Mouse (Mus musculus) kidney, embryonic 16.5 days (tissue): ENCODE measurements at regions not wholly inside any gene's neighbourhood (a gene's known extent, or its start where the extent isn't known, plus 50 kb on each side); places are given as distances from the start of the nearest gene placed in this dataset.
"Not testable (repeated sequence)": the region's sequence is repeated elsewhere in the genome, so short reads cannot be mapped to it uniquely, and the experiment has no call there.

Experiments used
- ATAC-seq: fragments of 200-750 bp; cut with Nextera tagmentation; 2 replicates; pipeline ENCODE4 v1.8.0; 2017; ENCODE audit warnings: moderate TSS enrichment; ENCODE audit not compliant: low FRiP score, low TSS enrichment
- H3K27ac ChIP-seq: fragments of 300-500 bp; sonication (generic); 2 replicates; pipeline ENCODE4 v1.5.1; 2014; ENCODE audit warnings: low read length
- H3K27me3 ChIP-seq: fragments of 300-500 bp; sonication (generic); 2 replicates; pipeline ENCODE4 v1.6.1; 2014; ENCODE audit warnings: low read length, control low read depth, mixed read lengths; ENCODE audit not compliant: insufficient read depth
- H3K36me3 ChIP-seq: fragments of 300-500 bp; sonication (generic); 2 replicates; pipeline ENCODE4 v1.6.1; 2014; ENCODE audit warnings: low read length, control low read depth, mixed read lengths; ENCODE audit not compliant: insufficient read depth
- H3K4me1 ChIP-seq: fragments of 300-500 bp; sonication (generic); 2 replicates; pipeline ENCODE4 v1.6.1; 2014; ENCODE audit warnings: low read length, control low read depth, mixed read lengths; ENCODE audit not compliant: insufficient read depth
- H3K4me2 ChIP-seq: fragments of 300-500 bp; sonication (generic); replicated peaks from 2 replicates; pipeline ENCODE4 v1.6.1; 2014; ENCODE audit warnings: low read depth, low read length
- H3K4me3 ChIP-seq: fragments of 300-500 bp; sonication (generic); 2 replicates; pipeline ENCODE4 v1.5.1; 2014; ENCODE audit warnings: mild to moderate bottlenecking, low read length
- H3K9ac ChIP-seq: fragments of 300-500 bp; sonication (generic); replicated peaks from 2 replicates; pipeline ENCODE4 v1.6.1; 2014; ENCODE audit warnings: low read length
- H3K9me3 ChIP-seq: fragments of 300-500 bp; sonication (generic); 2 replicates; pipeline ENCODE4 v1.6.1; 2016; ENCODE audit warnings: low read length, control low read depth
- WGBS: fragments of 180-500 bp; shearing (Covaris S2); extraction: QIAGEN DNeasy Blood & Tissue Kit; methylation state at CpG from one replicate; pipeline ENCODE4 v1.1.7; 2014; 5-methylcytosine and 5-hydroxymethylcytosine counted together

DNA sequence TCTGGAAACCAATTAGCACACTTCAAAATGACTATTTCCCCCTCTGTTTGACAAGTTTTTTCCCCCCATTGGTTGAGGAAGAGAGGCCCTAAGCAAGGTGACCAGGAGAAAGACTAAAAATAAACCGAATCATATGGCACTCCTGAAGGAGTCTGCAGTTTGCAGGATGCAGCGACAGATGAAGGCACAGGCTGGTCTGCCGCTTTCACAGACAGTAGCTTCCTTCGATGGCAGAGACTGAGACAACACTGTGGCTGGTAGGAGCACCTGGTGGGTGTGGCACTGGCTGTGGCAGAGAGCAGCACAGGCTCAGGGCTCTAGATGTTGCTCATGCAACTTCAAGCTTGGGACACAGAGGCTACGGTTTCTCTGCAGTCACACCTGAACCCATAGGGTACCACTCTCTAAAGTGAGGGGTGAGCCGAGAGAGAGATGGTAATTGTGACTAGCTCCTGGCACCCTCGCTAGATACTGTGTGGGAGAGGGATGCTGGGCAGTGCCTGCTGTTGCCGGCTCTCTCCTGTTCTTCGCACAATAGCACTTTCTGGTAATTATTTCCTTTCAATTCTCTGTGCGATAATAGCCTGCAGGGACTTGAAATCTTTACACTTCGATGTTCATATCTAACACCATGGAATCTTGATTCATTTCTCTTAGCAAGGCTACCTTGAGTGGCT lies 88.7 kb upstream of the Myt1l start:
- Histone ChIP-seq H3K36me3 (no peaks in the 10 kb centered on the region), H3K27me3 (no peaks in the 10 kb centered on the region), H3K4me2 (no peak overlapping the region), H3K9ac (no peak overlapping the region), H3K9me3 (no peaks in the 10 kb centered on the region), H3K4me1 (no peaks in the 10 kb centered on the region), H3K27ac (no peak overlapping the region), H3K4me3 (no peak overlapping the region)
- ATAC-seq, result no peak
- 83% methylated on average over 11 of the region's 11 CpGs for WGBS

DNA sequence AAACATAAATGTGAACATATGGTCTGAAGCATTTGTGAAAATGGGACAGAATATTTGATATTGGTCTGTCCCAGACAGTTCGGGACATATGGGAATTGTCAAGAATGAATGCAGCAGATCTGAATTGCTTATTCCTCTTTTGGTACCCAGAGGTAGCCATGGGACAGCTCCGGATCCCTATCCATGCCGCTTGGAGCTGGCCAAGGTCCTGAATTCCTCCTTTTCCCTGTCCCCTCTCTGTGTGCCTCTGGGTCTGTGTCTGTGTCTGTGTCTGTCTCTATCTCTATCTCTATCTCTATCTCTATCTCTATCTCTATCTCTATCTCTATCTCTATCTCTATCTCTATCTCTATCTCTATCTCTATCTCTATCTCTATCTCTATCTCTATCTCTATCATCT lies 63.0 kb upstream of the Myt1l start:
- WGBS, result 12% methylated on average over 3 of the region's 3 CpGs
- not testable (repeated sequence) for H3K4me3 ChIP-seq, H3K9ac ChIP-seq, H3K9me3 ChIP-seq, H3K27ac ChIP-seq, H3K36me3 ChIP-seq, H3K4me2 ChIP-seq, H3K4me1 ChIP-seq, H3K27me3 ChIP-seq
- ATAC-seq, result peak; percentile 78; the same call in 1 of the 2 replicates
